Mouse (Mus musculus) testis, adult 2 months (tissue): ENCODE data around the gene Clspn.

ENCODE experiments used
- CTCF ChIP-seq: fragments of 200-500 bp; IDR thresholded peaks from 2 replicates; pipeline ENCODE4 v1.5.1; 2012; ENCODE audit warnings: low read depth, mild to moderate bottlenecking, inconsistent platforms, low read length, moderate library complexity; ENCODE audit not compliant: control insufficient read depth, insufficient read depth, insufficient replicate concordance
- POLR2A ChIP-seq: fragments of 200-500 bp; IDR thresholded peaks from 2 replicates; pipeline ENCODE4 v1.6.1; 2012; ENCODE audit warnings: low read depth, mild to moderate bottlenecking, inconsistent platforms, low read length, moderate library complexity; ENCODE audit not compliant: control insufficient read depth

DNA sequence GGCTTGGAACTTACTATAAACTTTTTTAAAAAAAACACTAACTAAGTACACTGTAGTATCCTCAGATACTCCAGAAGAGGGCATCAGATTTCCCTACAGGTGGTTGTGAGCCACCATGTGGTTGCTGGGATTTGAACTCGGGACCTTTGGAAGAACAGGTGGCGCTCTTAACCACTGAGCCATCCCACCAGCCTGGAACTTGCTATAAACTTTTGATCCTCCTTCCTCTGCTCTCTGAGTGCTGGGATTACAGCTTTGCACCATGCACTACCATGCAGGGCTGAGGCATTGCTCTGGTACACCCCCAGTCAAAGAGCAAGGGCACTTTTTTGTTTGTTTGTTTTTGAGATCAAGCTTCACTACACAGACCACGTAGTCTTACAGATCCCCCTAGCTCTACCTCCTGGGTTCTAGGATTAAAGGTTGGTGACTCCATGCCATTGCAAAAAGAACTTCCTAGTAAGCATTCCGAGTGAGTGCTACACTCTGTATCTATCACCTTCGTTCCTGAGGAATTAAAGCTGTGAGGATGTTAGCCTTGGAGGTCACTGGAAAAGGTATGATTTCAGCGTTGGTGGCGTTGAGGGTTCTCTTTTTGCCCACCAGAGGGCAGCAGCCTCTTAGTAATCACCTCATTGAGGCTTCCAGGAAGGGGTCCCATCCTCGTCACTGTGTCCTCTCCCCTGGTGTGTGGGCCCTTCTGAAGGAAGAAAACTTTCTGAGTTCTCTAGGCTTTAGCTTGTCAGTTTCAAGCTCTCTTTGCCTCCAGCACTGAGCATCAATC, 43.4 kb downstream of the Clspn start:
- TF ChIP-seq CTCF (peak; percentile 62; the same call in 1 of the 2 replicates), POLR2A (no peak)
